Mouse (Mus musculus): ENCODE results near the gene Ripply1. TPM values are rescaled to one million over a fixed set of nuclear protein-coding genes. Genes with fewer than 3 reads are reported as not detected.

Ripply1 gene
- polyA plus RNA-seq (2016; fragmentation: Nextera tagmentation; extraction: Ambion mirVana): not detected in 2 replicates

DNA sequence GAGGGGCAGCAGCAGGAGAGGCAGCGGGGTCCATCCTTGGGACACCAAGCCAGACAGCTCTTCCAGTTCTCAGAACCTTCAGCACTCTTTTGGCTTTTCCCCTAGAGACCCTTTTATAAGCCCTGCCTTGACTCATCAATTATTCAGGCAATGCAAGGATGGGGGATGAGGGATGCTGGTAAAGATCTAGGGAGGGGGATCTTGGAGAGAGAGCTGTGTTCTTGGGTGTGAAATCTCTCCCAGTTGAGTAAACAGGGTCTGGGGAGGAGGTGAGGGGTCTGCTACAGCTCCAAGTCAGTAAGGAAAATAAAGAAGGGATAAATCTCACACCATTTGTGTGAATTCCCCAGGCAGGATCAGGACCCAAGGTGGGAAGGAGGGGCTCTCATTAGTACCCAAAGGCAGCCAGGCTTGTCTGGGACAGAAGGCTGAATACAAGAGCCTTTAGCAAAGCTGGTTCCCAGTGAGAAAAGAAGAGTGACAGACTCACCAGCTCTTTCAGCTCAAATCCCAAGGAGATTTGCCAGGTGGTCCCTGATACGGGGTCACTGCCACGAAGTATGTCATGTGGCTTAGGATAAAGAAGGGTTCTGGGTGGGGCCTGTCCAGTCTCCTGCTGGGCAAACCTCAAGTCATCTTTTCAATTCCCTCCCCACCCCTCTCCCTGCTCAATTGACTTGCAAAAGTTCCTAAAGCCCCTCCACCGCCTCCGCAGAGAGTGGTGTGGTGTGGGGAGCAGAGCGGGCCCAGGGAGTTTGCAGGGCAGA, at the start of gene Ripply1:
Ripply1 (minus strand) TSS at position 76 of the 767 bp plus-strand sequence.
- no peak within 1 kb of the TSS for H3K4me2 ChIP-seq
- H3K36me3 ChIP-seq: no peaks in the 10 kb centered on the region
- H3K4me1 ChIP-seq (replicated peaks): no peaks in the 10 kb centered on the region
- 42% methylated on average over 6 of the region's 6 CpGs for WGBS
- no peak within 1 kb of the TSS for H3K4me3 ChIP-seq (replicated peaks)
- H3K9me3 ChIP-seq: no peaks in the 10 kb centered on the region
- peaks cover 46% of the 10 kb centered on the region for H3K27me3 ChIP-seq
- ATAC-seq (ENCODE audit: insufficient number of reproducible peaks, insufficient read depth, low FRiP score, low TSS enrichment, low read depth): no peak
- H3K9ac ChIP-seq (replicated peaks): no peak within 1 kb of the TSS
- H3K27ac ChIP-seq: no peak within 1 kb of the TSS

DNA sequence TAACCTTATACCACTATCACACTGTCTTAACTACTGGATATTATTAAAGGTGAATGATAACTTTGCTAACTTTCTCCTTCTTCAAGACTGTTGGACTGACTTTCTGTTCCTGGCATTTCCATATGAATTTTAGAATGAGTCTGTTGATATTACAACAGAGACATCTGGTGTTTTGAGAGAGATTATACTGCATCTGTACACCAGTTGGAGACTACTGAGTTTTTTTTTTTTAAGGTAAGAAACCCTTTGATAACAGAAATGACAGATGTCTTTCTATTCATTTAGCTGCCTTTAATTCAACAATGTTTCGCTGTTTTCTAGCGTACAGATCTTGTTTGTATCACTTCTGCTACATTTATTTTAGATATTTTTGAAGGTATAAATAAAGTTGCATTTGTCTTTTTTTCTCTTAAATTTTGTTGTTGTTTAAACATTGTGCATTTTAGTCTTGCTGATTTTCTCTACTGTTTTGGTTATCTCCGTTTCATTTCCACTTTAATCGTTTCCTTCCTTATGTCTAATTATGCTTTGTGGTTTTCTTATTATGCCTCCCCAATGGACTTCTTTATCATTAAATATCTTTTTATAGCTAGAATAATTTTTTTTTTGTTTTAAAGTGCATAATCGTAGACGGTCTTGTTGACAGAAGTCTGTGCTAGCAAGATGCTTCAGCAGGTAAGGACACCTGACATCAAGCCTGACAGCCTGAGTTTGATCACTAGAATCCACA, 46.4 kb upstream of the Ripply1 start:
- no peak overlapping the region for H3K9ac ChIP-seq (replicated peaks)
- no peaks in the 10 kb centered on the region for H3K4me1 ChIP-seq (replicated peaks)
- peaks cover 12% of the 10 kb centered on the region for H3K27me3 ChIP-seq
- WGBS: 96% methylated on average over 6 of the region's 6 CpGs
- H3K4me3 ChIP-seq (replicated peaks): no peak overlapping the region
- no peak for ATAC-seq (ENCODE audit: insufficient number of reproducible peaks, insufficient read depth, low FRiP score, low TSS enrichment, low read depth)
- H3K36me3 ChIP-seq: peaks cover 2% of the 10 kb centered on the region; the same call in 1 of the 2 replicates
- H3K27ac ChIP-seq: no peak overlapping the region
- H3K4me2 ChIP-seq: no peak overlapping the region
- H3K9me3 ChIP-seq: no peaks in the 10 kb centered on the region

DNA sequence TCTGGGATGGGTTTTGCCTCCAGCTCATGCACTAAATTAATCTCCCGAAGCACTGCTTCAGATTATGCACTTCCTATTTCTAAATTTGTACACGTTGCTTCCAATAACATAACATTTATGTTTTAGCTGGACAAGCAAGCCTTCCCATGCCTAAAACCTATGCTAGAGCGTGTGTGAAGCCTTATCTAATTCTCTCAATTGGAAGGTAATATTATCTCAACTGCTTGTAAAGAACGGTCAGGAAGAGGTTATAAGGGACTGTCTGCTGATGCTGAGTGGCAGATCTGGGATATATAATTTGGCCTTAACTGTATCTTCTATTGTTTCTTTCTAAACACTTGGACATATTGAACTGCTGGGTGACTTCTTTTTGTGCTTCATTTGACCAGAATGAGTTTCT, 44.8 kb upstream of the Ripply1 start:
- 86% methylated on average over 4 of the region's 4 CpGs for WGBS
- H3K4me3 ChIP-seq (replicated peaks): no peak overlapping the region
- no peak overlapping the region for H3K9ac ChIP-seq (replicated peaks)
- H3K9me3 ChIP-seq: no peaks in the 10 kb centered on the region
- H3K4me2 ChIP-seq: no peak overlapping the region
- ATAC-seq (ENCODE audit: insufficient number of reproducible peaks, insufficient read depth, low FRiP score, low TSS enrichment, low read depth): no peak
- H3K27ac ChIP-seq: no peak overlapping the region
- H3K27me3 ChIP-seq: peaks cover 17% of the 10 kb centered on the region
- H3K36me3 ChIP-seq: peaks cover 8% of the 10 kb centered on the region; the same call in 1 of the 2 replicates
- no peaks in the 10 kb centered on the region for H3K4me1 ChIP-seq (replicated peaks)

DNA sequence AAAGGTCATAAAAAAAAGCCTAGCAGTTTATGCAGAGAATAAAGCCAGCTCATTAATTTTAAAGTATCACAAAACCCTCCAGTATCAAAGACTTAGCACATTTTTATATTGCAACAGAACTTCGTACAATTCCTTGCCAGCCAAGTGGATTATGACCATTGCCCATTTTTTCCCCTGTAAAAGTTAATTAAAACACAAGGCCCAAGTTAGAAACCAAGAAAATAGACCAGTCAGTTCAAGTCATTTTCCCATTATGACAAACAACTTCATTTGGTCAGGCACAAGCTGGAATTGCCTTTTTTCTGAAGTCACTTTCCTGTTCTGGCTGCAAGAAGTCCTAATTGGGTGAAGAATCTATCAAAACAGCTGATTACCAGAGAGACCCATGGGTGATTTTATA, 43.2 kb upstream of the Ripply1 start:
- no peak overlapping the region for H3K9ac ChIP-seq (replicated peaks)
- H3K4me3 ChIP-seq (replicated peaks): no peak overlapping the region
- no peaks in the 10 kb centered on the region for H3K4me1 ChIP-seq (replicated peaks)
- peaks cover 8% of the 10 kb centered on the region; the same call in 1 of the 2 replicates for H3K36me3 ChIP-seq
- H3K27ac ChIP-seq: no peak overlapping the region
- H3K27me3 ChIP-seq: peaks cover 19% of the 10 kb centered on the region
- WGBS: 69% methylated on average over 1 of the region's 1 CpGs
- no peaks in the 10 kb centered on the region for H3K9me3 ChIP-seq
- H3K4me2 ChIP-seq: no peak overlapping the region
- no peak for ATAC-seq (ENCODE audit: insufficient number of reproducible peaks, insufficient read depth, low FRiP score, low TSS enrichment, low read depth)

DNA sequence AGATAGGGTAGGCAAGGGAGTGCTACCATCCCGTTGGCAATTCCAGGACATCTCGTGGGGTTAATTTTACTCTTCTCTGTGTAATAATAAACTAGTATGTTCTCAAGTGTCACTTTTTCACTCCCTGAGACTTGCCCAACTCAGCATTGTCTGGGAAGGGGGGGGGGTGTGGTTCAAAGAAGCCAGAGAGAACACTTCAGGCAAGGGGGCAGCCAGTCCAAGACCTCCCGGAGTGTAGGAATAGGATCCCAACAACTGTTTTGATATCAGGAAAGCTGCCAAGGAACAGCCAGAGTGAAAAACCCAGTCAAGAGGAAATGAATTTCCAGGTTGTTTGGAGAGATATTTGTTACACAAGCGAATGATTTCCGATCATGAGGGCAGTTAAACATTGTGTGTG, 33.0 kb upstream of the Ripply1 start:
- no peaks in the 10 kb centered on the region for H3K36me3 ChIP-seq
- no peaks in the 10 kb centered on the region for H3K4me1 ChIP-seq (replicated peaks)
- 78% methylated on average over 5 of the region's 5 CpGs for WGBS
- no peak overlapping the region for H3K9ac ChIP-seq (replicated peaks)
- H3K9me3 ChIP-seq: no peaks in the 10 kb centered on the region
- no peak overlapping the region for H3K27ac ChIP-seq
- H3K27me3 ChIP-seq: peaks cover 36% of the 10 kb centered on the region
- H3K4me2 ChIP-seq: no peak overlapping the region
- ATAC-seq (ENCODE audit: insufficient number of reproducible peaks, insufficient read depth, low FRiP score, low TSS enrichment, low read depth): no peak
- no peak overlapping the region for H3K4me3 ChIP-seq (replicated peaks)

DNA sequence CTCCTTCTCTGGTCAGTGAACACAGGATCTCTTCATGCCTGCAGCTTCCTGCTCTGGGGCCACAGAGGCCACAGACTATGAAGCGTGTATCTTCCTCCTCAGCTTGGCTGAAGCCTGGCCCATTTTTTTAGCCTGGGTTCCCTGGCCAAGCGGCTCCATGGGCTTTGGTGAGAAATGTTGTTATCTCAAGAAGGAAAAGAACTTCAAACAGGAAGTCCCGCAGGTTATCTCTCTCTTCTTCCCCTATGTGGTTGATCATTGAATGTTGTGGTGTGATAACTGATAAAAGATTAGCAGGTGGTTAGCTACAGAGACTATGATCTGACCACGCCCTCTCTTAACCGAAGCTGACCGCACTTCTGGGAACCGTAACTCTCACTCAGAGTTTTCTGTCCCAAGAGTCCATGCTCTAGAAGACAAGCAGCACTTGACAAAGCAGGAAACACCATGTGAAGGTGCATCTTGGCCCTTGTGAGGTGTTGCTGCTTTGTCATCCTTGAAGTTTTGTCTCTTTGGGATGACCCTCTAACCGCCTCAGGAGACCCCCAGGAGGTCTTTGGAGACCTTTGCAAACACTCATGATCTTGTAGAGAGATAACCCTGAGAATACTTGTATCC, 32.0 kb upstream of the Ripply1 start:
- Histone ChIP-seq H3K27ac (no peak overlapping the region), H3K27me3 (peaks cover 46% of the 10 kb centered on the region), H3K4me2 (no peak overlapping the region), H3K9me3 (no peaks in the 10 kb centered on the region), H3K36me3 (no peaks in the 10 kb centered on the region), H3K9ac (replicated peaks) (no peak overlapping the region), H3K4me1 (replicated peaks) (no peaks in the 10 kb centered on the region), H3K4me3 (replicated peaks) (no peak overlapping the region)
- no peak for ATAC-seq (ENCODE audit: insufficient number of reproducible peaks, insufficient read depth, low FRiP score, low TSS enrichment, low read depth)
- 90% methylated on average over 8 of the region's 8 CpGs for WGBS

DNA sequence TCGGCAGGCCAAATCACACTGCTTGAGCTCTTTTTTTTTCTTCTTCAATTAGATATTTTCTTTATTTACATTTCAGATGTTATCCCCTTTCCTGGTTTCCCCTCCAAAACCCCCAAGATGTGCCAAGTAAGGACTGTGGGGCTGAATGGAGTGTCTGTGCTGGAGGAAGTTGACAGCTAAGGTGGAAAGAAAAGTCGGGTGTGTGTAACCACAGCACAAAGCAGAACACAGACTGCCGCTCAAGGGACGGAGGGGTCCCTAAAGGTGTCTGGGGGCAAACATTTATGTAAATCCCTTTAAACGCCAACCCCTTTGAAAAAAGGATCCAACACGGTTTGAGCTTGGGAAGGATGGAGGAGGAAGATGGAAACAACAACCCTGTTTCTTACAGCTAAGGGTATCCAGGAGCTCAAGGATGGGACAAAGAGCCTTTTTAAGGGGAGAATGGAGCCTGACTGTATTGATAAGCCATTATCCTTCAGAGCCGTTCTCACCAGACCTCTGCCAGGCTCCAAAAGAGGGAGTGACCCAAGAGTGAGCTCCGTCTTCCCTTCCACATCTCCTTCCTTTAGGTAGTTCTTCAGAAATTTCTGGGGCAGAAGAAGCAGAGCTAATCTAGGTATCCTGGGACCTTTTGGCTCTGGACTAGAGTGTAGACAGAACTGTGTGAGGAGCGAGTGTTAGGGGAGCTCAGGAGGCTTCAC, 31.3 kb upstream of the Ripply1 start:
- Histone ChIP-seq H3K4me3 (replicated peaks) (no peak overlapping the region), H3K4me1 (replicated peaks) (no peaks in the 10 kb centered on the region), H3K27ac (no peak overlapping the region), H3K9me3 (no peaks in the 10 kb centered on the region), H3K4me2 (no peak overlapping the region), H3K27me3 (peaks cover 48% of the 10 kb centered on the region), H3K9ac (replicated peaks) (no peak overlapping the region), H3K36me3 (no peaks in the 10 kb centered on the region)
- ATAC-seq (ENCODE audit: insufficient number of reproducible peaks, insufficient read depth, low FRiP score, low TSS enrichment, low read depth): no peak
- WGBS: 80% methylated on average over 9 of the region's 9 CpGs

DNA sequence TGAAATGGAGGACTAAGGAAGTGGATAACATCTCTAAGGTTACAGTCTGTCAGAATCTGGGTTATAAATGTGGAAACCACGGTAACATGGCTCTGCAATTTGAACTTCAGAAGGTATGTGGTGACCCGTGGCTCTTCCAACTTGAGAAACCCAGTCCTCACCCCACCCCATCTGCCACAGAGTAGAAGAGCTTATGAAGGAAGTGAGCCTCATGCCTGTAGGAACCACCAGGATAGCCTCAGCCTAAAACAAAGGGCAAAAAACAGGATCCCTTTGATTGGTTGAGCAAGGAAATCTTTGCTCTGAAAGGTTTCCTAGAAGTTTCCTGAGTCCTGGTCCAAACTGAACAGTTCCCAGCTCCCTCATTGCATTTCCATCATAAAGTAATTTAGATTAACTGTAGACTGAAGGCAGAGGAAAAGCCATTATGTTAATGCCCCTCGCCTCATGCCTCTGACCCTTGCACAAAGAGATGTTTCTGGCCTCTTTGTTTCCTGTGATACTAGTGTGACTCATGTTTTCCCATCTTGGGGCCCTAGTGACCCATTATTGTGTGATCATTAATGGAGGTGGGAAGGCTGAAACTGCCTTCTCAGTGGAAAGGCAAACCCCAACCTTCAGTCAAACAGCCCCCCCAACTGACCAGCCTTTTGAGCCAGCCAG, 30.6 kb upstream of the Ripply1 start:
- Histone ChIP-seq H3K36me3 (no peaks in the 10 kb centered on the region), H3K4me3 (replicated peaks) (no peak overlapping the region), H3K27ac (no peak overlapping the region), H3K9me3 (no peaks in the 10 kb centered on the region), H3K9ac (replicated peaks) (no peak overlapping the region), H3K4me2 (no peak overlapping the region), H3K27me3 (peaks cover 49% of the 10 kb centered on the region), H3K4me1 (replicated peaks) (no peaks in the 10 kb centered on the region)
- ATAC-seq (ENCODE audit: insufficient number of reproducible peaks, insufficient read depth, low FRiP score, low TSS enrichment, low read depth): no peak
- WGBS: 71% methylated on average over 3 of the region's 3 CpGs

DNA sequence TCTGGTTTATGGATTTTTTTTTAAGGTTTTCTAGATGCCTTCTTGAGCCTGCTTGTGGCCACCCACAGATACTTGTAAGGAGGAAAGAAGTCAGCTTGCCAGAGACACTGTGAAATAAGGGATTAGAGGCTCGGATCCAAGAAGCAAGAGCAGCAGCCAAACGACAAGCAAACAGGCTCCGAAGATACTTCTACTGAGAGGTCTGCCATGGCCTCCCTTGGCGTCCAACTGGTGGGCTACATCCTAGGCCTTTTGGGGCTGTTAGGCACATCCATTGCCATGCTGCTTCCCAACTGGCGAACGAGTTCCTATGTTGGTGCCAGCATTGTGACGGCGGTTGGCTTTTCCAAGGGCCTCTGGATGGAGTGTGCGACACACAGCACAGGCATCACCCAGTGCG, 26.3 kb upstream of the Ripply1 start:
- no peaks in the 10 kb centered on the region for H3K36me3 ChIP-seq
- H3K27me3 ChIP-seq: peaks cover 49% of the 10 kb centered on the region
- H3K9ac ChIP-seq (replicated peaks): no peak overlapping the region
- ATAC-seq (ENCODE audit: insufficient number of reproducible peaks, insufficient read depth, low FRiP score, low TSS enrichment, low read depth): no peak
- H3K4me3 ChIP-seq (replicated peaks): no peak overlapping the region
- 86% methylated on average over 10 of the region's 10 CpGs for WGBS
- no peaks in the 10 kb centered on the region for H3K4me1 ChIP-seq (replicated peaks)
- H3K4me2 ChIP-seq: no peak overlapping the region
- H3K27ac ChIP-seq: no peak overlapping the region
- H3K9me3 ChIP-seq: no peaks in the 10 kb centered on the region

DNA sequence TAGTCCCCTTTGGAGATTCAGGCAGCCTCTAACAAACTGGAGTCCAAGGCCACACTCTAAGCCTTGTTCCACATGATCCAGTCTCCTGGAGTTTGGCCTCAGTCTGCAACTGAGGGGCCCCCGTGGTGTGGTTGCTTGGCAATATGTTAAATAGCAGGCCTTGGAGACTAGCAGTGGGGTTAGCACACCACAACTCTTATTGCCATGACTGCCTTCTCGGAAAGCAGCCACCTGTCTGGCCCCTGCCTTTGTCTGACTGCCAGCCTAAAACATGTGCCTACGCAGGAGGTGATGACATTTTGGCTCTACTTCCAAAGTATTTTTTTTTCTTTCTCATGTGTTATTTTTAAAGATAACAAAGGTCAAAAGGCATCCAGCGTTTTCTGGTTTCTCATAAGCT, 25.9 kb upstream of the Ripply1 start:
- Histone ChIP-seq H3K27me3 (peaks cover 45% of the 10 kb centered on the region), H3K9me3 (no peaks in the 10 kb centered on the region), H3K9ac (replicated peaks) (no peak overlapping the region), H3K36me3 (no peaks in the 10 kb centered on the region), H3K4me2 (no peak overlapping the region), H3K4me3 (replicated peaks) (no peak overlapping the region), H3K4me1 (replicated peaks) (no peaks in the 10 kb centered on the region), H3K27ac (no peak overlapping the region)
- 71% methylated on average over 4 of the region's 4 CpGs for WGBS
- ATAC-seq (ENCODE audit: insufficient number of reproducible peaks, insufficient read depth, low FRiP score, low TSS enrichment, low read depth): no peak
